Mouse (Mus musculus): ENCODE data around the gene Grin2c. TPM values are rescaled to one million over a fixed set of nuclear protein-coding genes. Genes with fewer than 3 reads are reported as not detected.
A peak's percentile ranks its signal among the peaks of the same experiment; 100 is the strongest.

Grin2c gene
- polyA plus RNA-seq, 1 experiment from 2014 or later, result not detected

DNA sequence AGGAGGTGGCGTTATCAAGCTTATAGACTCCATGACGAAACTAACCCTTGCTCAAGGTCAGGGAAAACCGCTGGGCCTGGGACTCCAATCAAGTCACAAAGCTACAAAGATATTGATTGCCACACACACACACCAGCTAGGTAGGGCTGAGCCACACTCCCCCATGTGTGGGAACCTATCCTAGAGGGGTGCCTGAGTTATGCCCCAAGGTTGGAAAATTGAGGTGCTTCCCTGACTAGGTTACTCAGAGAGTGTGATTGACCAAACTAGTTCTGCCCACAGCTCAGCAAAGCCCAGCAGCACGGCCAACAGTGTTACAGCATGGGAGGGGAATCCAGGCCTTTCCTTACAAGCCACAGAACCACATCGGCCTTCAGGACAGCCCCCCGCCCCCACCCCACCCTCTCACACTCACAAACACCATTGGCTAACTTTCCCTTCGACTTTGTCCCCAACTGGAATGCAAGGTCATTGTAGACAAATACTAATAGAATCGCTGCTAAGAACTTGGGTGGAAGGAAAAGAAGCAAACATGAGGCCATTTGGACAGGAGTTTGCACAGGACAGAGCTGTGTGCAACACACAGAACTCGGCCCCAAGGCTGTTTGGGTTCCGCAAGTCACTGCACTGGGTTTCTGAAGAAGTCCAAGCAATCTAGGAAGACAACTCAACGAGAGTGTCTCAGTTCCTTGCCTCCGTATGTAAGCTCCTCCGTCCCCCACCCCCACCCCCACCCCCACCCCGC is 25.8 kb upstream of the Grin2c start:
- Histone ChIP-seq H3K4me3 (no peak overlapping the region), H3K4me2 (no peak overlapping the region), H3K36me3 (no peaks in the 10 kb centered on the region), H3K9me3 (no peaks in the 10 kb centered on the region), H3K27ac (replicated peaks) (0 out of 2 replicates have a peak overlapping the region, but pooled peaks have one; percentile 16), H3K4me1 (peaks cover 32% of the 10 kb centered on the region), H3K27me3 (replicated peaks) (peaks cover 22% of the 10 kb centered on the region), H3K9ac (no peak overlapping the region)
- 48% methylated on average over 14 of the region's 14 CpGs for WGBS
- ATAC-seq (ENCODE audit: extremely low read depth, insufficient number of reproducible peaks, low FRiP score, low TSS enrichment), result no peak

DNA sequence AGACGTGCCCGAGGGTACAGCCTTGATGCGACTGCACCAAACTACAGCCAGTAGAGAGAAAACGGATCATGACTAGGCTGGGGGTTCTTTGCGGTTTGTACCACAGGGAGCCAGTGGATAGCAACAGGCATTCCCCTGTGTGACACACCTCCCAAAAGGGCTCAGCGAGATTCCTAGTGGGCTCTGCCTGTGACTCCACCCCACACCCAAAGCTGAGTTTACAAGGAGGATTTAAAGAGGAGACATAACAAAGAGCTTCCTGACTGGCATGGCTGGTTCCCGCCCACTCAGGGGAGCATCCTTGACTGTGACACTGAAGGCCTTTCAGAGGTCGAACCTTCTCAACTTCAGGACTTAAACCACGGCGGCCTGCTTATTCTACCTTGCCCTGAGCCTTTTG is 24.5 kb upstream of the Grin2c start:
- no peak for ATAC-seq (ENCODE audit: extremely low read depth, insufficient number of reproducible peaks, low FRiP score, low TSS enrichment)
- Histone ChIP-seq H3K36me3 (no peaks in the 10 kb centered on the region), H3K9ac (no peak overlapping the region), H3K27me3 (replicated peaks) (peaks cover 9% of the 10 kb centered on the region), H3K27ac (replicated peaks) (peak overlapping the region; percentile 32; the same call in 1 of the 2 replicates), H3K4me2 (no peak overlapping the region), H3K4me1 (peaks cover 21% of the 10 kb centered on the region), H3K4me3 (no peak overlapping the region), H3K9me3 (no peaks in the 10 kb centered on the region)
- 75% methylated on average over 10 of the region's 10 CpGs for whole genome bisulfite sequencing

DNA sequence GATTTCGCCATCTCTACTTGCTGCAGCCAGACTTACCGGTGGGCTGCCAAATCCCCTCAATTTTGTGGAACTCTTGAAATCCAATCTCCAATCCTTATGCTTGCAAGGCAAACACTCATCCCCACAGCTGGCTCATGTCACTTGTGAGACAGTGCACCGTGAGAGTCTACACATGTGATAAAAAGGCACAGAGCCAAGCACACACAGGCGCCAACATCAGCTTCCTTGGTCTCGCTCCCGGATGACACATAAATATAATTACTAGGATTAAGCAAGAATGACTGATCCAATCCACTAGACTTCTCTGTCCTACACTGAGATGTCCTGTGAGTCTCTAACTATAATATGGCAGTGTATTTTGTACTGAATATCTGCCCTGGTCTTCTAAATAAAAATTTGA is 23.9 kb upstream of the Grin2c start:
- H3K9me3 ChIP-seq, result no peaks in the 10 kb centered on the region
- no peaks in the 10 kb centered on the region for H3K36me3 ChIP-seq
- H3K27me3 ChIP-seq (replicated peaks), result peaks cover 4% of the 10 kb centered on the region
- no peak overlapping the region for H3K4me2 ChIP-seq
- H3K9ac ChIP-seq, result no peak overlapping the region
- H3K4me1 ChIP-seq, result peaks cover 21% of the 10 kb centered on the region
- 50% methylated on average over 6 of the region's 6 CpGs for WGBS
- no peak overlapping the region for H3K4me3 ChIP-seq
- no peak for ATAC-seq (ENCODE audit: extremely low read depth, insufficient number of reproducible peaks, low FRiP score, low TSS enrichment)
- peak overlapping the region; percentile 62 for H3K27ac ChIP-seq (replicated peaks)

DNA sequence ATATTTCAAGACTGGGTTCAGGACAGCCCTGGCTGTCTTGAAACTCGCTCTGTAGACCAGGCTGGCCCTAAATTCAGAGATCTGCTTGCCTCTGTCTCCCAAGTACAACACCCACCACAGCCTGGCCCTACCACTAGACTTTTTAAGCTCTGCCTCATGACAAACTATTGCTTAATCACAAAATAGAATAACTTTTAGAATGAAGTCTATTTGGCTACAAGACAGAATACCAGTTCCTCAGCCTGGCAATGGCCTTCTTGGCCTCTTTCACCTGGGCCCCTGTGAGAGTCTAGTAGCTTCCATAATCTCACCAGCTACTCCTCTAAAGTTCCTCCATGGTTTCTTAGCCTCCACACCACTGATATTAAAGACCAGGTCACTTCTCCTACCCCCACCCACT is 23.3 kb upstream of the Grin2c start:
- no peak for ATAC-seq (ENCODE audit: extremely low read depth, insufficient number of reproducible peaks, low FRiP score, low TSS enrichment)
- H3K9ac ChIP-seq, result no peak overlapping the region
- H3K4me2 ChIP-seq, result no peak overlapping the region
- peaks cover 21% of the 10 kb centered on the region for H3K4me1 ChIP-seq
- no peaks in the 10 kb centered on the region for H3K36me3 ChIP-seq
- no peaks in the 10 kb centered on the region; the same call in 1 of the 2 replicates for H3K27me3 ChIP-seq (replicated peaks)
- peak overlapping the region; percentile 62 for H3K27ac ChIP-seq (replicated peaks)
- no peaks in the 10 kb centered on the region for H3K9me3 ChIP-seq
- WGBS, result 75% methylated on average over 1 of the region's 1 CpGs
- H3K4me3 ChIP-seq, result no peak overlapping the region

DNA sequence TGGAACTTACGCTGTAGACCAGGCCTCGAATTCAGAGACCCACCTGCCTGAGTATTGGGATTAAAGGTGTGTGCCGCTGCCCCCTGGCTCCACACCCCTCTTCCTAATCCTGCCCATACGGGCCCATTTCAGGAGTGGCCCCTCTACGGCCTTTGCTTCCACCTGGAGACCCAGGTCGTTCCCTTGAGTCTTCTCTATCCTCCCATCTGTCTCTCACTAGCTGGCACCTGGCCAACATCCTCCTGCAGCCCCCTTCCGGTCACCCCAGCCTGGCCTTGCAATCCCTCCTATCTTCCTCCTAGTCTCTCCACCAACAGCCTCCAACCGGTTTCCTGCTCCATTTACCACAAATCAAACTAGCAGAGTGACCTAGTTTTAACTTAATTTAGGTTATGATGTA is 22.8 kb upstream of the Grin2c start:
- 67% methylated on average over 8 of the region's 8 CpGs for WGBS
- Histone ChIP-seq H3K4me2 (no peak overlapping the region), H3K4me1 (peaks cover 21% of the 10 kb centered on the region), H3K4me3 (no peak overlapping the region), H3K9ac (no peak overlapping the region), H3K9me3 (no peaks in the 10 kb centered on the region), H3K36me3 (no peaks in the 10 kb centered on the region), H3K27ac (replicated peaks) (no peak overlapping the region), H3K27me3 (replicated peaks) (no peaks in the 10 kb centered on the region; the same call in 1 of the 2 replicates)
- no peak for ATAC-seq (ENCODE audit: extremely low read depth, insufficient number of reproducible peaks, low FRiP score, low TSS enrichment)

DNA sequence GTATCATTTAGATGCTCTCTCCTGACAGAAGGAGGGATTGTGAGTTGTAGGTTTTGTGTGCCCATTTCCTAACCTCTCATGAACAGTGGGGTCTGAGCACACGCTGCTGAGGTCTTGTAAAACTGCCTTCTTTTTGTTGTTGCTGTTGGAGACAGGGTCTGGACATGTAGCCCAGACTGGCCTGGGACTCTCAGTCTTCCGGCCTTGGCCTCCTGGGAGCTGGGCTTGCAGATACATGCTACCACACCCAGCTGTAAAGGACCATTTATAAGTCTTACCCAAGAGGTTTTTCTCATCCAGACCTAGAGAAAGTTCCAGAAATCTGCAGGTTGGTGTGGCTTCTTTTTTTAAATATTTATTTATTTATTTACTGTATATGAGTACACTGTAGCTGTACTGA is 21.3 kb upstream of the Grin2c start:
- Histone ChIP-seq H3K4me1 (peaks cover 21% of the 10 kb centered on the region), H3K9me3 (no peaks in the 10 kb centered on the region), H3K27me3 (replicated peaks) (no peaks in the 10 kb centered on the region; the same call in 1 of the 2 replicates), H3K9ac (no peak overlapping the region), H3K36me3 (no peaks in the 10 kb centered on the region), H3K4me3 (no peak overlapping the region), H3K4me2 (no peak overlapping the region), H3K27ac (replicated peaks) (no peak overlapping the region)
- 80% methylated on average over 2 of the region's 2 CpGs for WGBS
- no peak for ATAC-seq (ENCODE audit: extremely low read depth, insufficient number of reproducible peaks, low FRiP score, low TSS enrichment)

DNA sequence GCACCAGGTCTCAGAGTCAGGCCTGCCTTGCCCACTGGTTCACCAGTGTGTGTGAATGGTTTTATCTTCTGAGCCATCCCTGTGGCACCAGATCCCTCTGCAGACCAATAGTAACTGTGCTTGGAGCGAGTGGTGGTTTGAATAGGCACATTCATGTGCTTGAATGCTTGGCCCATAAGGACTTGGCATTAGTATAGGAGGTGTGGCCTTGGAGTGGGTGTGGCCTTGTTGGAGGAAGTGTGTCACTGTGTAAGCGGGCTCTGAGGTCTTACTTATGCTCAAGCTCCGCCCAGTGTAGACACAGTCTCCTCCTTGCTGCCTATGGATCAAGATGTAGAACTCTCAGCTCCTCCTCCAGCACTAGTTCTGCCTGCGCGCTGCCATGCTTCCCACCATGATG is 20.3 kb upstream of the Grin2c start:
- Histone ChIP-seq H3K9ac (no peak overlapping the region), H3K36me3 (no peaks in the 10 kb centered on the region), H3K9me3 (no peaks in the 10 kb centered on the region), H3K4me2 (no peak overlapping the region), H3K4me3 (no peak overlapping the region), H3K4me1 (peaks cover 20% of the 10 kb centered on the region; the same call in 1 of the 2 replicates), H3K27ac (replicated peaks) (no peak overlapping the region), H3K27me3 (replicated peaks) (no peaks in the 10 kb centered on the region; the same call in 1 of the 2 replicates)
- no peak for ATAC-seq (ENCODE audit: extremely low read depth, insufficient number of reproducible peaks, low FRiP score, low TSS enrichment)
- WGBS, result 82% methylated on average over 5 of the region's 5 CpGs

DNA sequence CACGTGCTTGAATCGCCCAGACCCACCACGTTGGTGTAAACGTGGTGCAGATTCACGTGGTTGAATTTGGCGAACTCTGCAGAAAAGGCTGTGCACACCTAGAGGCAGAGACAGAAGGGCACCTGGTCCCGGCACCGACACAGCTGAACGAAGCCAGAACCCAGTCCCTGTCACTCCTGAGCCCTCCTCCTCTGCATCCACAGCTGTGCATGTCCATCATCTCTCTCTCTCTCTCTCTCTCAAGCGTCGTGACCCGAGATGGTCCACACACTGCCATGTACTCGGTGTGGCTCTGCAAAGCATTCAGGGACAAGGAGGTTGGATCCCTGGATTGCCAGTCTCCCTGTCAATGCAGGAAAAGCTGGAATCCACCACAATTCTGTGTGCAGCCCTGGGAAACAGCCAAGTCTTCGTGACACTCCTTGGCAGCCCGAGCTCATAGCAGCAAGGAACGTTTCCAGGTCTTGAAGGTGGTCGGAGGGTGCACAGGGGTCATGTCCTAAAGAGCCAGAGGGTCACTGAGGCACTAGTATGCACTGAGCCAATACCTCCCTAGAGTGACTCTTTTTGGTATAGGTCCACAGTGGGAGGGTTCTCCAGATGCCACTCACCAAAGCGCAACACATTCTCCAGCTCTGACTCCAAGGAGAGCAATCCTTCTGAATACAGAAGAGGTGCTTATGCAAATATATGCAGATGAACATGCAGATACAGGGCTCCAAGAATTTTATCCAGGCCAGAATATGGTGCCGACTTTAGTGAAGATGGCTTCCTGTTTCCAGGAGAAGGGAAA is 19.4 kb upstream of the Grin2c start:
- no peak for ATAC-seq (ENCODE audit: extremely low read depth, insufficient number of reproducible peaks, low FRiP score, low TSS enrichment)
- Histone ChIP-seq H3K36me3 (no peaks in the 10 kb centered on the region), H3K27me3 (replicated peaks) (no peaks in the 10 kb centered on the region; the same call in 1 of the 2 replicates), H3K9me3 (no peaks in the 10 kb centered on the region), H3K4me3 (no peak overlapping the region), H3K4me1 (peaks cover 21% of the 10 kb centered on the region; the same call in 1 of the 2 replicates), H3K9ac (no peak overlapping the region), H3K4me2 (no peak overlapping the region), H3K27ac (replicated peaks) (no peak overlapping the region)
- WGBS, result 66% methylated on average over 19 of the region's 19 CpGs

DNA sequence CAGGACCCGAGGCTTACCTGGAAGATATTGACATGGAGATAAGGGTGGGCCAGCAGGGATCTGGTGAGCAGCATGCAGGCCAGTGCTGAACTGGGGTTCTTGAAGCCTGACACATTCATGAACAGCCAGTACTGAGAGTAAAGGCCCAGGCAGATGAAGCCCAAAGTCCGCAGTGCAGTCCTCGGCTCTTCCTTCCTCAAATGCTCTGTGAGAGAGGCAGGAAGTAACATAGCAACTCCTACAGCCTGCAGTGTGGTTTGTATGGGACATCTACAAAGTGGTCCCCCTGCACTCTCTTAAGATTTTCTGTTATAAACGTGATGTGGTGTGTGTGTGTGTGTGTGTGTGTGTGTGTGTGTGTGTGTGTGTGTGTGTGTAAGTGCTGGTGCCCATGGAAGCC is 18.2 kb upstream of the Grin2c start:
- no peaks in the 10 kb centered on the region for H3K9me3 ChIP-seq
- no peak overlapping the region for H3K27ac ChIP-seq (replicated peaks)
- no peak overlapping the region for H3K4me2 ChIP-seq

DNA sequence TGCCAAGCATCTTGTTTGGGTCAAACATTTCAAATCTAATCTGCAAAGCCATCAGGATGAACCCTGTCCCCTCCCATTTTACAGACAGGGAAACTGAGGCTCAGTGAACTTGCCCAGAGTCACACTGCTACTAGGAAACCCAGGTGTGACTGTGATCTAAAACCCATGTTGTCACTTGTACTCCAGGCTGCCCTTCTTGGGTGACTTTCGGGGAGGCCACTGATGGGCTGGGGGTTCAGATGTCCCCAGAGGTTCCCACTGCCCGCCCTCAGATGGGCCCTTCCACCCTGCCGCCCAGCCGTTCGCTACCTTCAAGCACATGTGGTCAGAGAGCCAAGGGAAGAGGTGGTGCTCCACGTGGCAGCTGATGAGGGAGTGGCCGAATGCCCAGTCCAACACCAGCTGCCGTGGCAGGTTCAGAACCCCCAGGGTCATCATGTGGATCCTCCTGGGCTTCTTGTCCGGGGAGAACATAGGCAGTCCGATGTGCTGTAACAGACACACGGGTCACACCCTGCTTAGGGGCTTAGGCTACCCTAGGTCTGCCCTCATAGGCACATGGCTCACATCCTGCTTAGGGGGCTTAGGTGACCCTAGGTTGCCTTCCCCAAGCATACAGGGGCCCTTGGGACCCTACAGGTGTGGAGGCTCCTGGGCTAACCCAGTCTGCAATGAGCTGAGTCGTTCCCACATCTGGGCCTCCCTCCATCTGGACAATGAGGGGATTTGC is 17.0 kb upstream of the Grin2c start:
- Histone ChIP-seq H3K9ac (no peak overlapping the region), H3K27ac (replicated peaks) (no peak overlapping the region), H3K4me3 (no peak overlapping the region), H3K4me1 (peaks cover 13% of the 10 kb centered on the region; the same call in 1 of the 2 replicates), H3K36me3 (no peaks in the 10 kb centered on the region), H3K4me2 (no peak overlapping the region), H3K27me3 (replicated peaks) (no peaks in the 10 kb centered on the region; the same call in 1 of the 2 replicates), H3K9me3 (no peaks in the 10 kb centered on the region)
- 79% methylated on average over 12 of the region's 12 CpGs for WGBS
- ATAC-seq (ENCODE audit: extremely low read depth, insufficient number of reproducible peaks, low FRiP score, low TSS enrichment), result no peak

More for the DNA sequence above, 18.2 kb upstream of the Grin2c start:
- Histone ChIP-seq H3K9ac (no peak overlapping the region), H3K27me3 (replicated peaks) (no peaks in the 10 kb centered on the region; the same call in 1 of the 2 replicates), H3K4me1 (peaks cover 16% of the 10 kb centered on the region; the same call in 1 of the 2 replicates), H3K36me3 (no peaks in the 10 kb centered on the region), H3K4me3 (no peak overlapping the region)
- no peak for ATAC-seq (ENCODE audit: extremely low read depth, insufficient number of reproducible peaks, low FRiP score, low TSS enrichment)
- 45% methylated on average over 4 of the region's 4 CpGs for WGBS

DNA sequence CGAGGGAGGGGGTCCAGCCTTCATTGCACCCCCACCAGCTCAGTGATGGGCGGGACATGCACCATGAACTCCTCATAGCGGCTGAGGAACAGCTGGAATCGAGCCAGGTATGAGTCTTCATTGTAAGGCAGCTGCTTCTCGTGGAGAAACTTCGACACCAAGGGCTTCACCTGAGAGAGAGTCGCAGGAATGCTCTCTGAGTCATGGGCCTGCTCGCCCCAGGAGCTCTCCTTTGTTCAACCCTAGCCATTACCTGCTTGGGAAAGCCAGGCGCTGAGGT is 16.4 kb upstream of the Grin2c start:
- 62% methylated on average over 9 of the region's 9 CpGs for WGBS

More for the DNA sequence above, 16.4 kb upstream of the Grin2c start:
- Histone ChIP-seq H3K9me3 (no peaks in the 10 kb centered on the region), H3K27me3 (replicated peaks) (no peaks in the 10 kb centered on the region; the same call in 1 of the 2 replicates), H3K4me2 (no peak overlapping the region), H3K36me3 (no peaks in the 10 kb centered on the region), H3K4me1 (peaks cover 13% of the 10 kb centered on the region; the same call in 1 of the 2 replicates), H3K27ac (replicated peaks) (0 out of 2 replicates have a peak overlapping the region, but pooled peaks have one; percentile 12), H3K9ac (no peak overlapping the region), H3K4me3 (no peak overlapping the region)
- ATAC-seq (ENCODE audit: extremely low read depth, insufficient number of reproducible peaks, low FRiP score, low TSS enrichment), result no peak
